Mouse (Mus musculus) embryonic fibroblast, embryonic 13.5 days (primary cell): Measurements from ENCODE around the gene Zfp81. TPM values are rescaled to one million over a fixed set of nuclear protein-coding genes. Genes with fewer than 3 reads are reported as not detected.
A peak's percentile ranks its signal among the peaks of the same experiment; 100 is the strongest.
"Not testable (repeated sequence)": the region's sequence is repeated elsewhere in the genome, so short reads cannot be mapped to it uniquely, and the experiment has no call there.

Source experiments
- H3K27ac ChIP-seq: 2 replicates; pipeline ENCODE4 v1.5.1; 2012; ENCODE audit warnings: low read length, control low read depth, inconsistent platforms; ENCODE audit not compliant: insufficient read depth
- H3K4me1 ChIP-seq: 2 replicates; pipeline ENCODE4 v1.6.1; 2011; ENCODE audit warnings: low read length; ENCODE audit not compliant: control insufficient read depth, insufficient read depth
- H3K4me3 ChIP-seq: 2 replicates; pipeline ENCODE4 v1.5.1; 2011; ENCODE audit warnings: mild to moderate bottlenecking, control low read depth, low read length; ENCODE audit not compliant: insufficient read depth
- CTCF ChIP-seq: IDR thresholded peaks from 2 replicates; pipeline ENCODE4 v1.5.1; 2011; ENCODE audit warnings: mild to moderate bottlenecking, control low read depth, low read length, moderate library complexity, borderline replicate concordance; ENCODE audit not compliant: insufficient read depth
- POLR2A ChIP-seq: IDR thresholded peaks from 2 replicates; pipeline ENCODE4 v1.6.1; 2011; ENCODE audit warnings: low read depth, mild to moderate bottlenecking, control low read depth, low read length, moderate library complexity
- polyA plus RNA-seq: library from polyadenylated mRNA; stranded (reverse); fragments of >200 nt; gene quantifications from 2 replicates; pipeline ENCODE4 v1.2.4, GENCODE M21; 2011; ENCODE audit warnings: low read depth; ENCODE audit not compliant: missing spikeins, insufficient read length

Zfp81 gene
- polyA plus RNA-seq = 14.4 and 16.3 TPM in 2 replicates

GRCm38 (mm10) chr17:33358411-33359384 is at the start of gene Zfp81:
TSS of gene Zfp81 (minus strand) at chr17:33358878.
- Histone ChIP-seq H3K4me1 (no peaks in the 10 kb centered on the region), H3K27ac (no peak within 1 kb of the TSS)
- peak; percentile 86 for TF ChIP-seq POLR2A
- peak; percentile 23; the same call in 1 of the 2 replicates for TF ChIP-seq CTCF

GRCm38 (mm10) chr17:33394182-33395034 is 35.7 kb upstream of the Zfp81 start, which contains the start of gene Zfp101:
TSS of gene Zfp101 (minus strand) at chr17:33394641.
- H3K4me3 ChIP-seq = peak within 1 kb of the TSS; percentile 96
- TF ChIP-seq POLR2A (peak; percentile 54), CTCF (no peak)
- H3K4me1 ChIP-seq = no peaks in the 10 kb centered on the region
- H3K27ac ChIP-seq = no peak within 1 kb of the TSS; the same call in 1 of the 2 replicates

More at GRCm38 (mm10) chr17:33358411-33359384, at the start of gene Zfp81:
- H3K4me3 ChIP-seq = peak within 1 kb of the TSS; percentile 95

GRCm38 (mm10) chr17:33392271-33392670 is 33.6 kb upstream of the Zfp81 start:
- no peak overlapping the region for H3K27ac ChIP-seq
- H3K4me1 ChIP-seq = no peaks in the 10 kb centered on the region
- no peak overlapping the region for H3K4me3 ChIP-seq
- TF ChIP-seq POLR2A = no peak
- TF ChIP-seq CTCF = no peak

- no peak overlapping the region for H3K4me3 ChIP-seq
- H3K4me1 ChIP-seq = no peaks in the 10 kb centered on the region
- H3K27ac ChIP-seq = no peak overlapping the region
- no peak for TF ChIP-seq CTCF
- no peak for TF ChIP-seq POLR2A
Observed at GRCm38 (mm10) chr17:33385705-33386104, 27.0 kb upstream of the Zfp81 start.

GRCm38 (mm10) chr17:33372795-33373194 is 14.1 kb upstream of the Zfp81 start:
- H3K4me1 ChIP-seq = no peaks in the 10 kb centered on the region
- no peak overlapping the region for H3K4me3 ChIP-seq
- TF ChIP-seq CTCF (no peak), POLR2A (no peak)
- no peak overlapping the region for H3K27ac ChIP-seq

GRCm38 (mm10) chr17:33352981-33353380 is 5.7 kb downstream of the Zfp81 start:
- no peak for TF ChIP-seq POLR2A
- TF ChIP-seq CTCF = no peak
- H3K4me3 ChIP-seq = no peak overlapping the region

GRCm38 (mm10) chr17:33289876-33290149 is 68.9 kb downstream of the Zfp81 start:
- not testable (repeated sequence) for H3K4me1 ChIP-seq, H3K27ac ChIP-seq, H3K4me3 ChIP-seq

More at GRCm38 (mm10) chr17:33352981-33353380, 5.7 kb downstream of the Zfp81 start:
- Histone ChIP-seq H3K27ac (no peak overlapping the region), H3K4me1 (no peaks in the 10 kb centered on the region)

GRCm38 (mm10) chr17:33289039-33289875 is 69.4 kb downstream of the Zfp81 start, which contains the start of gene Zfp955b:
TSS of gene Zfp955b (plus strand) at chr17:33289544.
- not testable (repeated sequence) for H3K4me3 ChIP-seq, H3K27ac ChIP-seq

More at GRCm38 (mm10) chr17:33289039-33289875, 69.4 kb downstream of the Zfp81 start, which contains the start of gene Zfp955b:
- H3K4me1 ChIP-seq = not testable (repeated sequence)

Other genes starting within 250 kb of the Zfp81 start
- gene Morc2b, start 219.2 kb downstream of the Zfp81 start, polyA plus RNA-seq = not detected in 2 replicates
- gene Olfr55, start 190.4 kb downstream of the Zfp81 start, polyA plus RNA-seq = not detected in 2 replicates
- gene Olfr239, start 167.6 kb downstream of the Zfp81 start, polyA plus RNA-seq = not detected in 2 replicates
- 0.20 and 0.35 TPM in 2 replicates for gene Olfr1564, start 137.2 kb downstream of the Zfp81 start, polyA plus RNA-seq
- gene Zfp955a, start 103.7 kb downstream of the Zfp81 start, polyA plus RNA-seq = 12.6 and 13.3 TPM in 2 replicates
- gene Olfr63, start 94.2 kb downstream of the Zfp81 start, polyA plus RNA-seq = not detected in 2 replicates
- gene Zfp955b, start 69.3 kb downstream of the Zfp81 start, polyA plus RNA-seq = 10.7 and 10.8 TPM in 2 replicates
- 11.2 and 11.7 TPM in 2 replicates for gene Zfp101, start 35.8 kb upstream of the Zfp81 start, polyA plus RNA-seq
- not detected in 2 replicates for gene Actl9, start 74.0 kb upstream of the Zfp81 start, polyA plus RNA-seq
- gene Adamts10, start 165.3 kb upstream of the Zfp81 start, polyA plus RNA-seq = 53.9 and 62.8 TPM in 2 replicates
- gene Myo1f, start 196.8 kb upstream of the Zfp81 start, polyA plus RNA-seq = 0.68 and 1.5 TPM in 2 replicates